ENCODE assay signal across 8 mouse cellular contexts in the genomic region with DNA sequence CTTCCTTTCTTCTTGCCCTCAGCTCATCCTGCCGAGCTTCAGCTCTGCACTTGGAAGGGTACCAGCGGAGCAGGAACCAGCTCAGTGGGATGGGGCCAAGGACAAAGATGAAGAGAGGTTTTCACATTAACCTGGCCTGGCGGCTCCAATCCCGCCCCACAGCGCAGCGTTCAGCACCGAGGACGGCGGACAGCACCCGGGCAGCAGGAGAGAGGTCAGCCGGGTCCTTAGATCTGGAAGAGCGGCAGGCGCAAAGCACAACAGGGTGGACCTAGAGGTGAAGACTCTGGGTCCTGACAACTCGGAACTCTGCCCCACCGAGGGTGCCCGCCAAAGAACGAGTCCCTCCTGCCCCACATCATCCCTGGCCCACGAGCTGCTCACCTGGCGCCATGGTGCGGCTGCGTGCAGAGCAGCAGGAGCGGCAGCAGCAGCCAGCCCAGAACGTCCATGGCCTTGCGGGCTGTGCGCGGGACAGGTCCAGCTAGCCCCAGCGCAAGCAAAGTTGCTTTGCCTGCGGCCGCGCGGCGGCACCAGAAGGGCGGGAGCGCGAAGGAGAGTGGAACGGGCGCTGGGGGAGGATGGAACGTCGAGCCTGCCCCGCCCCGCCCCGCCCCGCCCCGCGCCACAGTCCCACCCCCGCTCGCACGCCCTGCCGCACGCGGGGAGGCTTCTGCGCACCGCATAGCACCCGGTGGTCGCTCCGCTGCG. TPM values are rescaled to one million over a fixed set of nuclear protein-coding genes. Genes with fewer than 3 reads are reported as not detected.
A peak's percentile ranks its signal among the peaks of the same experiment; 100 is the strongest.
DNase-seq lines count a peak whose midpoint lies in the region; ATAC-seq lines count a peak whose summit lies in the region.

A gene (minus strand): TSS at position 602 of the 711 bp plus-strand sequence.

- no peak within 1 kb of the TSS for H3K27ac ChIP-seq in heart, embryonic 11.5 days (ENCODE audit: low read depth, low read length)
- no peak within 1 kb of the TSS for H3K27ac ChIP-seq in kidney, embryonic 15.5 days
- H3K27ac ChIP-seq in liver, embryonic 15.5 days (replicated peaks), result no peak within 1 kb of the TSS
- no peak within 1 kb of the TSS for H3K27ac ChIP-seq in neural tube, embryonic 15.5 days (replicated peaks)

- DNase-seq in left cerebral cortex, adult 18-20 months (ENCODE audit: low spot score in 2 of 2), result peak; percentile 62 to 74
- no peak for DNase-seq in left cerebral cortex, adult 11 months (ENCODE audit: low spot score)
- DNase-seq in embryo, embryonic 10.5 days (ENCODE audit: low spot score), result peak; percentile 76
- DNase-seq in urinary bladder, postnatal 14 days (ENCODE audit: low spot score), result peak; percentile 62

- peak within 1 kb of the TSS; percentile 37 for H3K4me3 ChIP-seq in heart, embryonic 11.5 days (ENCODE audit: low read depth, low read length)
- peak within 1 kb of the TSS; percentile 41 for H3K4me3 ChIP-seq in kidney, embryonic 15.5 days (replicated peaks)
- peak within 1 kb of the TSS; percentile 31 for H3K4me3 ChIP-seq in liver, embryonic 15.5 days (replicated peaks)
- peak within 1 kb of the TSS; percentile 43 for H3K4me3 ChIP-seq in neural tube, embryonic 15.5 days (replicated peaks)

- H3K9me3 ChIP-seq in heart, embryonic 11.5 days (replicated peaks; ENCODE audit: control insufficient read depth, low read length), result no peaks in the 10 kb centered on the region
- H3K9me3 ChIP-seq in kidney, embryonic 15.5 days (replicated peaks), result no peaks in the 10 kb centered on the region
- no peaks in the 10 kb centered on the region for H3K9me3 ChIP-seq in liver, embryonic 15.5 days (replicated peaks)
- no peaks in the 10 kb centered on the region for H3K9me3 ChIP-seq in neural tube, embryonic 15.5 days (replicated peaks)

- WGBS in heart, embryonic 11.5 days (ENCODE audit: insufficient replicate concordance), result under 1% methylated on average over 45 of the region's 57 CpGs
- WGBS in kidney, embryonic 15.5 days, result under 1% methylated on average over 57 of the region's 57 CpGs
- under 1% methylated on average over 54 of the region's 57 CpGs for WGBS in liver, embryonic 15.5 days (ENCODE audit: insufficient replicate concordance)
- under 1% methylated on average over 53 of the region's 57 CpGs for WGBS in neural tube, embryonic 15.5 days

- H3K9ac ChIP-seq in heart, embryonic 11.5 days (ENCODE audit: low read depth, low read length), result no peak within 1 kb of the TSS
- H3K9ac ChIP-seq in kidney, embryonic 15.5 days, result no peak within 1 kb of the TSS
- H3K9ac ChIP-seq in liver, embryonic 15.5 days, result no peak within 1 kb of the TSS
- H3K9ac ChIP-seq in neural tube, embryonic 15.5 days (replicated peaks), result peak within 1 kb of the TSS; percentile 24; the same call in 1 of the 2 replicates

- H3K4me1 ChIP-seq in heart, embryonic 11.5 days (ENCODE audit: control insufficient read depth, insufficient read depth, low read length), result peaks cover 7% of the 10 kb centered on the region
- peaks cover 12% of the 10 kb centered on the region for H3K4me1 ChIP-seq in kidney, embryonic 15.5 days
- peaks cover 5% of the 10 kb centered on the region; the same call in 1 of the 2 replicates for H3K4me1 ChIP-seq in liver, embryonic 15.5 days (replicated peaks)
- H3K4me1 ChIP-seq in neural tube, embryonic 15.5 days, result peaks cover 7% of the 10 kb centered on the region

- peak within 1 kb of the TSS; percentile 77 for H3K4me2 ChIP-seq in heart, embryonic 11.5 days
- peak within 1 kb of the TSS; percentile 83 for H3K4me2 ChIP-seq in kidney, embryonic 15.5 days
- H3K4me2 ChIP-seq in liver, embryonic 15.5 days, result peak within 1 kb of the TSS; percentile 64
- peak within 1 kb of the TSS; percentile 80 for H3K4me2 ChIP-seq in neural tube, embryonic 15.5 days

- H3K36me3 ChIP-seq in heart, embryonic 11.5 days (ENCODE audit: control insufficient read depth, insufficient read depth, low read length), result no peaks in the 10 kb centered on the region
- H3K36me3 ChIP-seq in kidney, embryonic 15.5 days, result no peaks in the 10 kb centered on the region
- no peaks in the 10 kb centered on the region for H3K36me3 ChIP-seq in liver, embryonic 15.5 days (replicated peaks)
- no peaks in the 10 kb centered on the region for H3K36me3 ChIP-seq in neural tube, embryonic 15.5 days

- no peak; the same call in 1 of the 2 replicates for ATAC-seq in heart, embryonic 11.5 days (replicated peaks; ENCODE audit: insufficient number of reproducible peaks, low FRiP score, low TSS enrichment)
- ATAC-seq in kidney, embryonic 15.5 days (replicated peaks; ENCODE audit: low FRiP score), result peak; percentile 64; the same call in 1 of the 2 replicates
- ATAC-seq in liver, embryonic 15.5 days (ENCODE audit: insufficient read depth), result no peak
- ATAC-seq in neural tube, embryonic 15.5 days (ENCODE audit: low FRiP score), result peak; percentile 35; the same call in 1 of the 2 replicates

- peaks cover 40% of the 10 kb centered on the region for H3K27me3 ChIP-seq in heart, embryonic 11.5 days (ENCODE audit: control insufficient read depth, insufficient read depth, low read length)
- peaks cover 76% of the 10 kb centered on the region for H3K27me3 ChIP-seq in kidney, embryonic 15.5 days
- H3K27me3 ChIP-seq in liver, embryonic 15.5 days, result peaks cover 48% of the 10 kb centered on the region
- peaks cover 53% of the 10 kb centered on the region for H3K27me3 ChIP-seq in neural tube, embryonic 15.5 days (replicated peaks)

RNA-seq across cellular contexts. Expression of the gene that starts here (rescaled TPM):
- total RNA-seq in left cerebral cortex, adult 18-20 months (2021), result 10 to 100 TPM; 77.5 to 84.7 TPM
- 0.14 and 0.16 TPM in 2 replicates for polyA plus RNA-seq in heart, embryonic 11.5 days (2014; fragmentation: Nextera tagmentation; extraction: Ambion mirVana)
- not detected in 2 replicates for polyA plus RNA-seq in kidney, embryonic 15.5 days (2015; fragmentation: Nextera tagmentation; extraction: Ambion mirVana)
- not detected in 2 replicates for polyA plus RNA-seq in liver, embryonic 15.5 days (2015; fragmentation: Nextera tagmentation; extraction: Ambion mirVana)
- polyA plus RNA-seq in neural tube, embryonic 15.5 days (2015; fragmentation: Nextera tagmentation; extraction: Ambion mirVana), result 0.18 and 0.26 TPM in 2 replicates

Comparison
In these comparisons a context has a peak if more than half of its experiments do, and no peak if none do; other contexts are left out.
1. Peak in ATAC-seq, H3K4me3 ChIP-seq and H3K4me2 ChIP-seq in kidney, embryonic 15.5 days; RNA of the gene not detected or under 1 TPM.
2. Peak in ATAC-seq, H3K4me3 ChIP-seq, H3K9ac ChIP-seq and H3K4me2 ChIP-seq in neural tube, embryonic 15.5 days; RNA of the gene not detected or under 1 TPM.